Mouse (Mus musculus): ENCODE measurements around the gene Olfr1176.

Olfr1176 gene

GRCm38 (mm10) chr2:88336421-88336820, at the start of gene Olfr1176:
Gene Olfr1176 (plus strand): TSS chr2:88336721.
- in situ Hi-C loops (cut with MboI), result no loop called here

GRCm38 (mm10) chr2:88315035-88315434, 21.5 kb upstream of the Olfr1176 start, which contains the start of gene Olfr1174-ps:
Gene Olfr1174-ps (minus strand): TSS chr2:88315135.
- in situ Hi-C loops (cut with MboI), result no loop called here

- in situ Hi-C loops (cut with MboI), result no loop called here
Observed at GRCm38 (mm10) chr2:88327115-88327514, 9.4 kb upstream of the Olfr1176 start, which contains the start of gene Olfr1175-ps. Gene Olfr1175-ps (minus strand): TSS chr2:88327215.

- in situ Hi-C loops (cut with MboI), result no loop called here
Observed at GRCm38 (mm10) chr2:88346392-88346791, 9.9 kb downstream of the Olfr1176 start, which contains the start of gene Olfr1177-ps. Gene Olfr1177-ps (minus strand): TSS chr2:88346492.

- in situ Hi-C loops (cut with MboI), result no loop called here
Observed at GRCm38 (mm10) chr2:88356304-88356703, 19.8 kb downstream of the Olfr1176 start.

- in situ Hi-C loops (cut with MboI), result no loop called here
Observed at GRCm38 (mm10) chr2:88386762-88387161, 50.2 kb downstream of the Olfr1176 start, which contains the start of gene Olfr1178. Gene Olfr1178 (plus strand): TSS chr2:88387062.

Data from mature B cell (primary cell).